Mouse (Mus musculus): ENCODE measurements around the gene Itgal.

GRCm38 (mm10) chr7:127342332-127342731 is 46.3 kb downstream of the Itgal start:
- TF ChIP-seq GATA1 (IDR thresholded peaks at IDR 0.05; ENCODE audit: borderline replicate concordance, low read length) (no peak), FLI1 (IDR thresholded peaks at IDR 0.05; ENCODE audit: low read length) (no peak)

Measured in megakaryocyte, embryonic 14.5 days (primary cell).